Mouse (Mus musculus): ENCODE data around the gene Atp5s.

- TF ChIP-seq FLI1 (IDR thresholded peaks at IDR 0.05; ENCODE audit: low read length) (no peak), GATA1 (IDR thresholded peaks at IDR 0.05; ENCODE audit: borderline replicate concordance, low read length) (no peak)
Measured at GRCm38 (mm10) chr12:69682065-69682787, 42.5 kb upstream of the Atp5s start.
